Mouse (Mus musculus) megakaryocyte, adult 5-6 weeks (primary cell): ENCODE data around the gene Lztr1. TPM values are rescaled to one million over a fixed set of nuclear protein-coding genes. Genes with fewer than 3 reads are reported as not detected.
"Not testable (repeated sequence)": the region's sequence is repeated elsewhere in the genome, so short reads cannot be mapped to it uniquely, and the experiment has no call there.

Source experiments
- ATAC-seq: 2 replicates; pipeline ENCODE4 v1.8.0; 2016; ENCODE audit warnings: mild to moderate bottlenecking, inconsistent platforms; ENCODE audit not compliant: poor library complexity, severe bottlenecking
- total RNA-seq, 2 experiments: library from RNA; stranded (forward) in 1 of 2; stranded (reverse) in 1 of 2; fragments of 153-499, 151-499 nt in 1 of 2; fragments of 221-1000, 200-1000 nt in 1 of 2; gene quantifications; 2 replicates each; pipeline versions ENCODE4 v1.2.3 to v1.2.4; 2015 to 2017

The Lztr1 gene
- total RNA-seq, 2 experiments from 2014 or later = 19.2 to 38.1 TPM

DNA sequence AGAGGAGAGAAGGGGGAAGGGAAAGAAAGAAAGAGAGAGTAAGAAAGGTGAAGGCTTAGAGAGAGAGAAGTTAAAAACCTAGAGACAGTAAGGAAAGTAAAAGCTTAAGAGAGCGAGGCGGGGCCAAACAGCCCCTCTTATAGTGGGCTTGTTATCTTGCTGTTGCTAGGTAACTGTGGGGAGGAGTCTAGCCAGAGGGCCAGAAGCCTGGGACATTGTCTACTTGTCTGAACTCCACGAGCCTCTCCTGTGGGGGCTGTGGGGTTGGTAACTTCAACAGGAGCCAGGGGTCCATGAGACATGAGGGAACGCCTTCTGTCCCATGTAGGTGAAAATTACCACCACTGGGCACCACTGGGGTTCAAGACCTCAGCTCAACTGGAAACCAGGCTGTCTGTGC is 46.2 kb downstream of the Lztr1 start:
- not testable (repeated sequence) for ATAC-seq

DNA sequence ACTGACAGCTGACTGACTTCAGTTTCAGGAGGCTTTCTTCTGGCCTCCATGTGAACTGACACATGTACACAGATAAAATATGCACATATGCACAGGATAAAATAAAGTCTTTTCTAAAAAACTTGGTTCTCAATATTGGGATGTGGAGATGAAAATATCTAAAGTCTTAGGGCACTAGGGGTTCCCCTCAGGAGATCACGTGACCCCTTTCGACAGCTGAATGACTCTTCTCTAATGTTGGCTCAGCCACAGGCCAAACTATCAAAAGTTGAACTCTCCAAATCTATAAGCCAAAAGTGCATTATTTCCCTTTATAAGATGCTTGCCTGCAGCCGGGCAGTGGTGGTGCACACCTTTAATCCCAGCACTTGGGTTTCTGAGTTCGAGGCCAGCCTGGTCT is 47.7 kb downstream of the Lztr1 start:
- no peak for ATAC-seq

DNA sequence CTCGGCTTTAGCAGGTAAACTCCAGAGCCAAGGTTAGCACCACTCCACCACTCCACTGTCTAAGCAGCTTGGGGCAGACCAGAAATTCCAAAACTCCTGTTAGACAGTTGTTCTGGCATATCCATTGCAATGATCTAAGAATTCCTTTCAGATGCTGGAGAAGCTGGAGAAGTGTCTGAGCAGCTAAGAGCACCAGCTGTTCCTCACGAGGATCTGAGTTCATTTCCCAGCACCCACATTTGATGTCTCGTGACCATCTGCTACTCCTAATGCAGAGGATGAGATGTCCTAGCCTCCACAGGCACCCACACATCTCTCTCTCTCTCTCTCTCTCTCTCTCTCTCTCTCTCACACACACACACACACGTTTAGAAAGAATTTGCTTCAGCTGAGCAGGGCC is 48.4 kb downstream of the Lztr1 start:
- no peak for ATAC-seq

DNA sequence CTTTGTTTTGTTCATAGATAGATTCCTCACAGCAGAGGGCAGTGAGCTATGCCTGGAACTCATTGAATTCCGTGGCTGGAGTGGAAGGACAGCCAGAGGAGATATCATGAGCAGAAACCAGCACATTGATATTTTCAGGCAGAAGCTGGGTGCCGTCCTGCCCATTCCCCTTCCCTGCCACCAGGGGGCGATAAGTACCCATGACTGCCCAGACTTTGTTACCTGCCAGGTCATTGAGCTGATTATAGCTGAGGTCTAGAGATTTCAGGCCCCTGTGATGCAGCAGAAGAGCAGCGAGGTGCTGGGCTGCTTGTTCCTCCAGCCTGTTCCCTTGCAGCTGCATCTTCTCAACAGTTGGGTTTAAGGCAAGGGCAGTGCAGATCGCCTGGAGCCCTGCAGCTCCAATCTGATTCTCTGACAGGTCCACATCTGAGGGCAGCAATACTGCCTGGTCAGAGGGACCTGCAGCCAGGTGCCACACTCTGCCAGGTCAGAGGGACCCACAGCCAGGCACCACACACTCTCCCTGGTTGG is 49.5 kb downstream of the Lztr1 start:
- ATAC-seq = peak; percentile 62

DNA sequence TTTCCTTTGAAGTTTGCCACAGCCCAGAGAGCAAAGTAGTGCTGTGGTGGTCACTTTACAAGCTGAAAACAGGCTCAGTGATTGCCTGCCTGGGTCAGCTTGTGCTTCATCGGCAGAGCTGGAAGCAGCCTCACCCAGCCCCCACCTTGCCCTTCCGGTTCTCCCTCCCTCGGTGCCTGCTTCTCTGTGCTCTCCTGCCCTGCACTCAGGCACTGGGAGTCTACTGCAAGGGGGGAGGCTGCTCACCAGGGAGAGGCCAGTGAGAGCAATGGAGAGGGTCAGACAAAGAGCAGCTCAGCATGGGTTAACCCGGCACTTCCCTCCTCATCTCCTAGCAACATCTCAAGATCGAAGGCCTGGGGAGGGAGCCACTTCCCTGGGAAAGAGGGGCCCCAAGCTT is 50.3 kb downstream of the Lztr1 start:
- ATAC-seq = no peak

DNA sequence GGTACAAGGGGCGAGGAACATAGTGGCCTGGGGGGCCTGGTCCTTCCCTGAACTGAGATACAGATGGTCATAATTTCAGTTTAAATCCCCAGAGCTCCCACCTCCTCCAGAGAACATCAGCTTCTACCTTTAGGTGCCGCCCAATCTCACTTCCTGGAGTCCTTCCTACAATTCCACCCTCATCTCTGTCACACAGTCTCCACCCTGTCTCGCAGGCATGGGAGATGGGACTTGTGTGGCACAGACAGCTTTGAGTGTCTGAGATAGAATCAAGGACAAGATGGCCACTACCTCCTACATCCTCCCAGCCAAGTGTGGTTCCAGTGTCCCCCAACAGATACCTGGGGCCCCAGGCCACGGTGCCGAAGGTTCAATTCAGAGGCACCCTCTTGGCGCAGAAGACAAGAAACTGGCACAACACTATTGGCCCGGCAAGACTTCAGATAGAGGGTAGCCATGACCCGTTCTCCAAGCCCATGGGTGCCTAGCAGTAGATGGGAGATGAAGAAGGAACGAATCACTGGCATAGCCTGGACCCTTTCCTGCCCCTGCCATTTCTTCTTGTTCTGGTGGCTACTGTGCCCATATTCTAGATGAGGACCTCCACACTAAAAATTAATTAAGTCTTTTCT is 51.0 kb downstream of the Lztr1 start:
- no peak for ATAC-seq

DNA sequence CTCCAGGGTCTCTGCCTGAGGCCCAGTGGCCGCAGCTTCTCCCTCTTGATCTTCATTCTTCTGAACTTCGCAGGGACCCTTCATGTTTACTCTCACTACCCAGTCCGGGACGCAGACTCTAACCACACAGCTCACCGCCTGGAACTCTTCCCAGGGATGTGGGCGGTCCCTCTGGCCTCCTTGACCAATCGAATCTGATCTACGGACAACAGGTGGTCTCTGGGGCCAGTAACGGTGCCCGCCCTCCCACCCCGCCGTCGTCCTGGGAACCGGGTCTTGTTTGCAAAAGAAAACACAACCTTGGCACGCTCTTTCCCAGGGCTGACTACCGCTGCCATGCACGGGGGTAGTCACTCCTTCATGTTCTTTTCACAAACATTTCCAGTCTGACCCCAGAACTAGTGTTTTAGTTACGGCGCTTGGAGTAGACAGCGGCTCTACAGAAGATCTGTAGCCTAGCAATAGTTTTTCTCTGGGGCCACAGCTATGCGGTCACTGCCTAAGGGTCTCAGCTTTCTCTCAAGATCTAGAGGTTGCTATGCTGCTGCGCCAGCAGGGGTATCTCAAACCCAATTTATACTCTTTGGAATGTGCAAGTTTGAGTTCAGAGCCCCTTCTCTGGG is 52.8 kb downstream of the Lztr1 start, which contains the start of gene Lrrc74b:
TSS of gene Lrrc74b (minus strand) at position 120 of the 623 bp plus-strand sequence.
- ATAC-seq = no peak

DNA sequence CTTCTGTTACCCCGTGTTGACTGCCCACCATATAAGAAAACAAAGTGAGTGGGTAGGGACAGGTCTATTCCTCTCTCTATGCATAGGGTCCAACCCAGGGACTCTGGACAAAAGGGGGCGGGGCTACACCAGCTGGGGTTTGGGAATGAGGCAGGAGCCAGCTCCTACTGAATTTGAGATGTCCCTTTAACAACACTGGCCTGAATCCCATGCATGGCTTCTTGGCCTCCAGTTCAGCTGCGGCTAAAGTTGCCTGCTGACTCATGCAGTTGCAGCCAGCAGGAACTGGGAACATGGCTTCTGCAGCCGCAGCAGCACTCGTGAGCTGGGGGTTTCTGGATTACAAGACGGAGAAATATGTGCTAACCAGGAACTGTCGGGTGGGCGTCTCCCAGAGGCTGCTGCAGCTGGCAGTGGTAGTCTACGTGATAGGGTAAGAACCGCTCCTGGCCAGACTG is 53.3 kb downstream of the Lztr1 start, which contains the start of gene P2rx6:
TSS of gene P2rx6 (plus strand) at position 135 of the 458 bp plus-strand sequence.
- ATAC-seq = peak; percentile 55

DNA sequence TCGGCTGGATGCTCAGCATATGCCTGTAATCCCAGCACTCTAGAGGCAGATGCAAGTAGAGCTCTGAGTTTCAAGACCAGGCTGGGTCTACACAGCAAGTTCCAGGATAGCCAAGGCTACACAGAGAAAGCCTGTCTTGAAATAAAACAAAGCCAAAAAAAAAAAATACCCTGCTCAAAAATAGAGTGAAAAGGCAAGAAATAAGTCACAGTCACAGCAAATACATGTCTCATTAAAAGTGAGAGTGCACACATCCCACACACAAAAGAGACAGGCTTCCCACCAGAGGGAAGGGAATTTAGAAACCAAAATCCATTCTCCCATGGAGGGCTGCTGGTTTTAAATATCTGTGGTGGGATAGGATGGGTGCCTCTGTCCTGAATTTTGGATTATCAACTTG is 55.1 kb downstream of the Lztr1 start:
- no peak for ATAC-seq

DNA sequence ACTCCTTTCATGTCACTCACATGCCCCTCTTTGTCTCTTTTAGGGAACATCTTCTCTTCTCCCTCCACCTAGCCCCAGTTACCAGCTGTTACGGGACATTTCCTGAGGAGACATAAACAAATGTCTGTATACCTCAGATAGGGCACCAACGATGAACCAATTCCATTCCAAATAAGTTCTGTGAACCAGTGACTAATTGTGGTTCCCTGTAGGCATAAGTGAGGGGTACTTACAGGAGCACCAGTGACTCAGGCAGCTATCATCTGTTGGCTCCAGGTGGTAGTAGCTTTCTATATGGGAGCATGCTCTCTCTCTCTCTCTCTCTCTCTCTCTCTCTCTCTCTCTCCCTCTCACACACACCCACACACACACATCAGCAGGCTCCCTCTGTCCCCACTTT is 55.7 kb downstream of the Lztr1 start:
- ATAC-seq = no peak

DNA sequence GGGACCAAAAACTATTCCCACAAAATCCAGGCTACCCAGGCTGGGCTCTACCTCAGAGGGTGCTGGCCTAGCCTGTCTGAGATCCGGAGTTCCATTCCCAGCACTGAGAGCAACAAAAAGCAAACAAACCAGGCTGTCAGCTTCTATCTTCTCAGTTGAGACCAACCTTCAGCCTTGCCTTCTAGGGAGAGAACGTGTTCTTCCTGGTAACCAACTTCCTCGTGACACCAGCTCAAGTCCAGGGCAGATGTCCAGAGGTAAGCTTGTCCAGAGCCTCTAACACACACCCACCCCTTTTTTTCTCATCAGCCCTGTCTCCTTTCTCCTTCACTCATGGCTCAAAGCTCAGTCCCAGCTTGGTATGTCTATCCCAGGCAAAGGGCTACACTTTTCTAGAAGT is 56.3 kb downstream of the Lztr1 start:
- ATAC-seq = no peak

DNA sequence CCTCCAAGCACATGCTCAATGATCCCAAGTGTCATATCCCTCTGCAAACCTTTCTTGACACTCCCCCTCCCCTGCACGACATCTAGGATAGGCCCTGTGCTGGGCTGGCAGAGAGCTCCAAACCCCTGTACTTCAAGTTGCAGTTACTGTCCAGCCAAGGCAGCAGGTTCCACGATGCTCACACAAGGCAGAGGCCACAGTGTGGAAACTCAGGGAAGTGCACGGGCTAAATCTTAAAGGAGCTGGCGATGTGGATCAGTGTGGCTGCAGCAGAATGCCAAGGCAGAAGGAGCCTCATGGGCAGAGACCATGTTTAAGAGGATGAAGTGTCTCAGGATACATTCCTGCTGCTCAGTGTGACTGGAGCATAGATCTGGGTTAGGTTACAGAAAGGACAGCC is 57.7 kb downstream of the Lztr1 start:
- no peak for ATAC-seq

Other genes starting within 250 kb of the Lztr1 start
- gene Tmem191c, start 232.6 kb upstream of the Lztr1 start, total RNA-seq (2015) = 1.0 and 2.1 TPM in 2 replicates
- 2.9 and 4.1 TPM in 2 replicates for gene Tmem191c, start 232.6 kb upstream of the Lztr1 start, total RNA-seq (2017)
- not detected in 2 replicates for gene Serpind1, start 177.3 kb upstream of the Lztr1 start, total RNA-seq (2015)
- not detected in 2 replicates for gene Serpind1, start 177.3 kb upstream of the Lztr1 start, total RNA-seq (2017)
- 29.6 and 35.1 TPM in 2 replicates for gene Snap29, start 102.7 kb upstream of the Lztr1 start, total RNA-seq (2015)
- gene Snap29, start 102.7 kb upstream of the Lztr1 start, total RNA-seq (2017) = 36.0 and 38.7 TPM in 2 replicates
- 51.5 and 77.1 TPM in 2 replicates for gene Pi4ka, start 102.4 kb upstream of the Lztr1 start, total RNA-seq (2015)
- 34.2 and 44.7 TPM in 2 replicates for gene Pi4ka, start 102.4 kb upstream of the Lztr1 start, total RNA-seq (2017)
- 25.4 and 29.5 TPM in 2 replicates for gene Crkl, start 56.7 kb upstream of the Lztr1 start, total RNA-seq (2015)
- 25.9 and 26.5 TPM in 2 replicates for gene Crkl, start 56.7 kb upstream of the Lztr1 start, total RNA-seq (2017)
- not detected in 2 replicates for gene Aifm3, start 19.1 kb upstream of the Lztr1 start, total RNA-seq (2015)
- not detected in 2 replicates for gene Aifm3, start 19.1 kb upstream of the Lztr1 start, total RNA-seq (2017)
- 8.9 and 14.9 TPM in 2 replicates for gene Thap7, start 22.4 kb downstream of the Lztr1 start, total RNA-seq (2015)
- gene Thap7, start 22.4 kb downstream of the Lztr1 start, total RNA-seq (2017) = 19.1 and 29.2 TPM in 2 replicates
- gene Lrrc74b, start 52.6 kb downstream of the Lztr1 start, total RNA-seq (2015) = not detected in 2 replicates
- gene Lrrc74b, start 52.6 kb downstream of the Lztr1 start, total RNA-seq (2017) = not detected in 2 replicates
- gene P2rx6, start 53.2 kb downstream of the Lztr1 start, total RNA-seq (2015) = not detected in 2 replicates
- not detected in 2 replicates for gene P2rx6, start 53.2 kb downstream of the Lztr1 start, total RNA-seq (2017)
- not detected in 2 replicates for gene Slc7a4, start 74.5 kb downstream of the Lztr1 start, total RNA-seq (2015)
- 0.40 TPM in 1 of 2 replicates, not detected in the other for gene Slc7a4, start 74.5 kb downstream of the Lztr1 start, total RNA-seq (2017)
- 35.2 and 35.7 TPM in 2 replicates for gene Smpd4, start 110.7 kb downstream of the Lztr1 start, total RNA-seq (2015)
- 27.0 and 31.0 TPM in 2 replicates for gene Smpd4, start 110.7 kb downstream of the Lztr1 start, total RNA-seq (2017)
- gene Ccdc74a, start 137.8 kb downstream of the Lztr1 start, total RNA-seq (2015) = 0.36 TPM in 1 of 2 replicates, not detected in the other
- gene Ccdc74a, start 137.8 kb downstream of the Lztr1 start, total RNA-seq (2017) = not detected in 2 replicates
- gene Med15, start 224.2 kb downstream of the Lztr1 start, total RNA-seq (2015) = 61.4 and 67.1 TPM in 2 replicates
- 28.6 and 49.3 TPM in 2 replicates for gene Med15, start 224.2 kb downstream of the Lztr1 start, total RNA-seq (2017)